Mouse (Mus musculus) hindbrain, embryonic 11.5 days (tissue): ENCODE data around the gene Mindy2. TPM values are rescaled to one million over a fixed set of nuclear protein-coding genes. Genes with fewer than 3 reads are reported as not detected.

Experiments used
- ATAC-seq: fragments of 200-750 bp; cut with Nextera tagmentation; 2 replicates; pipeline ENCODE4 v1.8.0; 2017; ENCODE audit warnings: mild to moderate bottlenecking, moderate TSS enrichment, moderate library complexity; ENCODE audit not compliant: low FRiP score
- DNase-seq: peaks from one replicate; pipeline ENCODE4 v3.0.0-alpha.2; 2015; ENCODE audit warnings: low spot score
- H3K27ac ChIP-seq: fragments of 300-500 bp; sonication (generic); 2 replicates; pipeline ENCODE4 v1.5.1; 2014; ENCODE audit warnings: mild to moderate bottlenecking, low read depth, low read length
- H3K27me3 ChIP-seq: fragments of 300-500 bp; sonication (generic); 2 replicates; pipeline ENCODE4 v1.6.1; 2014; ENCODE audit warnings: mild to moderate bottlenecking, low read length, moderate library complexity, mixed read lengths; ENCODE audit not compliant: control insufficient read depth, insufficient read depth
- H3K36me3 ChIP-seq: fragments of 300-500 bp; sonication (generic); 2 replicates; pipeline ENCODE4 v1.6.1; 2014; ENCODE audit warnings: mild to moderate bottlenecking, low read length, moderate library complexity, mixed read lengths; ENCODE audit not compliant: control insufficient read depth, insufficient read depth
- H3K4me1 ChIP-seq: fragments of 300-500 bp; sonication (generic); replicated peaks from 2 replicates; pipeline ENCODE4 v1.6.1; 2014; ENCODE audit warnings: low read length, mixed read lengths; ENCODE audit not compliant: control insufficient read depth, insufficient read depth
- H3K4me2 ChIP-seq: fragments of 300-500 bp; sonication (generic); replicated peaks from 2 replicates; pipeline ENCODE4 v1.6.1; 2014; ENCODE audit warnings: mild to moderate bottlenecking, low read depth, low read length
- H3K4me3 ChIP-seq: fragments of 300-500 bp; sonication (generic); 2 replicates; pipeline ENCODE4 v1.5.1; 2014; ENCODE audit warnings: low read depth, low read length
- H3K9ac ChIP-seq: fragments of 300-500 bp; sonication (generic); 2 replicates; pipeline ENCODE4 v1.6.1; 2014; ENCODE audit warnings: low read depth, low read length
- H3K9me3 ChIP-seq: fragments of 300-500 bp; sonication (generic); 2 replicates; pipeline ENCODE4 v1.6.1; 2016; ENCODE audit warnings: low read length; ENCODE audit not compliant: control insufficient read depth
- WGBS: fragments of 180-500 bp; shearing (Covaris S2); extraction: QIAGEN DNeasy Blood & Tissue Kit; methylation state at CpG from one replicate; pipeline ENCODE4 v1.1.7; 2014; 5-methylcytosine and 5-hydroxymethylcytosine counted together
- polyA plus RNA-seq: library from polyadenylated mRNA; unstranded; fragments of >200 nt; fragmentation: Nextera tagmentation; extraction: Ambion mirVana; gene quantifications from 2 replicates; pipeline ENCODE4 v1.2.1, GENCODE M21; 2014

Gene Mindy2
- polyA plus RNA-seq, 1 experiment from 2014 or later, result 11.1 TPM

DNA sequence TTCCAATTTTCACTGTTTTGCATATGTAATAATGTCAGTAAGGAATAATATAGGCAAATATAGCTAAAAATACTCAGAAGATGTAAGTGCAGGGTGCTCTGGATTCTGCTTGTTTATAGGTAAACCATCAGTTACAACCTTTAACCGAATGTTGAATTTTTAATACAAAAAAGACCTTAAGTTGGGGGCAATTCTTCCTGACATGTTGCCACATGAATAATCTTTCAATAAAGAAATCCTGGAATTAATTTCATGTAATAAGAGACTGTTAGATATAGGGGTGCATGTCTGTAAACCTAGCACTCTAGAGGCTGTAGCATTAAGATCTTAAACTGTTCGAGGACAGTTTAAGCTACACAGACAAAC is 1.2 kb downstream of the Mindy2 start:
- peak overlapping the region; percentile 88 for H3K4me3 ChIP-seq
- peak overlapping the region; percentile 85; the same call in 1 of the 2 replicates for H3K9ac ChIP-seq
- no peaks in the 10 kb centered on the region for H3K27me3 ChIP-seq
- H3K27ac ChIP-seq, result no peak overlapping the region
- ATAC-seq (no peak), DNase-seq (no peak)
- peak overlapping the region; percentile 89 for H3K4me2 ChIP-seq
- no peaks in the 10 kb centered on the region for H3K4me1 ChIP-seq
- H3K36me3 ChIP-seq, result no peaks in the 10 kb centered on the region
- no peaks in the 10 kb centered on the region for H3K9me3 ChIP-seq
- WGBS, result 40% methylated on average over 2 of the region's 2 CpGs

DNA sequence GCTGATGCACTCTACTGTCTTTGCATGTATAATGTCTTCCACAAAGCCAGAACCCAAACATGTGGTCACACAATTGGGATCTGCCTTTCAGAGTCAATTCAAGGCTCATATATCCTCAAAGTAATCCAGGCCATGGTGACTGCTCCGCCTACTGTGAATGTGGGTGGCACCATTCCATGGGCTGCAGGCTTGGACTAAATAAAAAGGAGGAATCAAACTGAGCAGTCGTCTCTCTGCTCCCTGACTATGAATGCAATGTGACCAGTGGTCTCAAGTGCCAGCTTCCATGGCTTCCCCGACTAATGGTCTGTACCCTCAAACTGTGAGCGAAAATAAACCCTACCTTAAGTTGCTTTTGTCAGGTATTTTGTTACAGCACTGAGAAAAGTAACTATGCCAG is 2.5 kb downstream of the Mindy2 start:
- no peaks in the 10 kb centered on the region for H3K4me1 ChIP-seq

DNA sequence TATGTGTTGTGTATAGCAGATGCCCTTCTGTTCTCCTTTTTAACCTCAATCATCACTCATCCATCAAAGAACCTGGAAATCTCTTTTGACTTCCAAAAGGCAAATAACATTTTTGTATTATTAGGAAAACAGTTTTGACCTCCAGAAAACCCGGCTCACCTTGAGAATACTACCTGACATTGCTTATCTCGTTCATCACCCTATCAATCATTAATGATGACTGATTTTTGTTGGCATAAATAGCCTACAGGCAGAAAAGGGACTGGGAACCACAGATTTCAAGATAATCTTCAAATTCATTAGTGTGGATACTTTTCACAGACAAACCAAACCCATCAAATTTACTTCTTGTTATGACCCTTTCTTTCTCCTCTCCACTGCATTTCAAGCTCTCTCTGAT is 3.1 kb downstream of the Mindy2 start:
- H3K27me3 ChIP-seq, result no peaks in the 10 kb centered on the region
- no peak overlapping the region for H3K4me3 ChIP-seq
- ATAC-seq, result no peak
- H3K27ac ChIP-seq, result no peak overlapping the region
- no peaks in the 10 kb centered on the region for H3K36me3 ChIP-seq
- 85% methylated on average over 2 of the region's 2 CpGs for WGBS
- DNase-seq, result no peak
- no peak overlapping the region for H3K9ac ChIP-seq
- H3K4me2 ChIP-seq, result peak overlapping the region; percentile 8; the same call in 1 of the 2 replicates
- H3K4me1 ChIP-seq, result no peaks in the 10 kb centered on the region
- no peaks in the 10 kb centered on the region for H3K9me3 ChIP-seq

More for the DNA sequence above, 2.5 kb downstream of the Mindy2 start:
- no peak overlapping the region for H3K27ac ChIP-seq
- no peak overlapping the region for H3K4me3 ChIP-seq
- H3K27me3 ChIP-seq, result no peaks in the 10 kb centered on the region
- no peaks in the 10 kb centered on the region for H3K36me3 ChIP-seq
- DNase-seq (no peak), ATAC-seq (no peak)
- H3K9me3 ChIP-seq, result no peaks in the 10 kb centered on the region
- 68% methylated on average over 4 of the region's 4 CpGs for WGBS
- peak overlapping the region; percentile 8; the same call in 1 of the 2 replicates for H3K4me2 ChIP-seq
- no peak overlapping the region for H3K9ac ChIP-seq

DNA sequence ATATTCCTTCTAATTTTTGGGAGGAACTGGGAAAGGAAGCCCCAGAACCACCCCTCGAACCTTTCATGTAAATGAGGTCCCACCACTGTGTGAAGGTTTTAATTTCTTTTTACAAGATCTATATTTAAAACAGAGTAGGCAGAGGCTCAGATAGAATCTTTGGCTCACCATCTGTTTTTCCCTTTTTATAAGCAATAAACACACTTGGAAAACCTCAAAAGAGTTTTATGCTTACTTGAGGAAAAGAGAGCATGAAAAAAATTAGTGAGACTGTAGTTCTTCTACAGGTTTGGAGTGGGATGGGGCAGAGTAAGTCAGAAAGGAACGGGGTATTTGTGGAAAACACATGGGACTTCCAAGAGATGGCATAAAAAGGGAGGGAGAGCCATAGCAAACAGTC is 4.8 kb downstream of the Mindy2 start:
- WGBS, result 84% methylated on average over 2 of the region's 2 CpGs
- Histone ChIP-seq H3K36me3 (no peaks in the 10 kb centered on the region), H3K4me2 (no peak overlapping the region), H3K27ac (no peak overlapping the region), H3K9ac (no peak overlapping the region), H3K27me3 (no peaks in the 10 kb centered on the region), H3K9me3 (no peaks in the 10 kb centered on the region), H3K4me1 (no peaks in the 10 kb centered on the region), H3K4me3 (no peak overlapping the region)
- no peak for ATAC-seq
- no peak for DNase-seq

DNA sequence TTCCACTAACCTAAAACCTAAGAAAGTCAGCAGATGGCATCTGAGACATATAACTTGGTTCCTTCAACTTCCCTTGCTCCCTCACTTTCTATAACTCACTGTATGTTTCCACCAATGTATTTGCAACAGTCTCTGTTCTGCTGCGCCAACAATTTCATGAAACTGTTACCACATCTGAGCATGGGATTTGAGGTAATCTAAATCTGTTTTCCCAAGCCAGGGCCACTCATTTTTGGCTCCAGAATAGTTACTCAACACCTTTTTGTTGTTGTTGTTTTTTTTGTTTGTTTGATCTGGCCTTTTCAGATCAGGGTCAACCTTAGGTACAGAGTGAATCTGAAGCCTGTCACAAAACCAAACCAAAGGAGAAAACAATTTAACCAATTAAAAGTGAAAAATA is 6.0 kb downstream of the Mindy2 start:
- Histone ChIP-seq H3K9ac (no peak overlapping the region), H3K4me1 (no peaks in the 10 kb centered on the region), H3K27me3 (no peaks in the 10 kb centered on the region), H3K4me2 (no peak overlapping the region), H3K27ac (no peak overlapping the region), H3K9me3 (no peaks in the 10 kb centered on the region), H3K36me3 (no peaks in the 10 kb centered on the region), H3K4me3 (no peak overlapping the region)
- DNase-seq, result no peak
- no peak for ATAC-seq
- 95% methylated on average over 1 of the region's 1 CpGs for whole genome bisulfite sequencing

DNA sequence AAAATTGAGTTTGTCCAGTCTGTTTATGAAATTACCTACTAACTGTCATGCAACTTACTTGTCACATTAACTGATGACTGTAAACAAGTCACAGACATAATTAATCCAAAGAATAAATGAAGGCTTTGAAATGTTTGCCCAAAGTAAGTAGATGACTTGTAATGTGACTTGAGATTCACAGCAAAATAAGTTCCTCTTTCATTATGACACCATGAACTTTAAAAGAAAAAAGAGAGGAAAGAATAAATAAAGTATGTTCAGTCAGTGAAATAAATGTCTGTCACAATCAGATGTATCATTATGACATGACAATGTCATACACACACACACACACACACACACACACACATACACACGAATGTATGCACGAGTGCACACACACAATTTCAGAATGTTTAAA is 6.7 kb downstream of the Mindy2 start:
- no peak overlapping the region for H3K9ac ChIP-seq
- H3K4me2 ChIP-seq, result no peak overlapping the region
- H3K9me3 ChIP-seq, result no peaks in the 10 kb centered on the region
- H3K36me3 ChIP-seq, result no peaks in the 10 kb centered on the region
- no peaks in the 10 kb centered on the region for H3K27me3 ChIP-seq
- no peak overlapping the region for H3K27ac ChIP-seq
- WGBS, result 89% methylated on average over 2 of the region's 2 CpGs
- no peak for DNase-seq
- no peak overlapping the region for H3K4me3 ChIP-seq
- H3K4me1 ChIP-seq, result no peaks in the 10 kb centered on the region
- no peak for ATAC-seq

DNA sequence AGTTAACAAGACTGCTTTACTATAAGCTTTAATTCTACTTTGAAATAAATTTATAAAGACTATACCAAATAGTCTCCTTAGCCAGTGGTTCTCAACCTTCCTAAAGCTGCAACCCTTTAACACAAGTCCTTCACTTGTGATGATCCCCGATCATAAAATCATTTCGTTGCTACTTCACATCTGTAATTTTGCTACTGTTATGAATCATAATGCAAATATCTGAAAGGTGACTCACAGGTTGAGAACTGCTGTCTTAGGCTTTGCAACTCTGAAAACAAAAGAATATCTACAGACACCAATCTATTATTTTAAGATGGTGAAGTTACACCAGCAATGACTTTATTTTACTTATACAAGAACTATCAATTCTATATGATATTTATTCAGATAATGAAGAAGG is 20.2 kb downstream of the Mindy2 start:
- 84% methylated on average over 2 of the region's 2 CpGs for WGBS
- ATAC-seq (no peak), DNase-seq (no peak)
- H3K9ac ChIP-seq, result no peak overlapping the region
- no peaks in the 10 kb centered on the region for H3K9me3 ChIP-seq
- no peak overlapping the region for H3K27ac ChIP-seq
- H3K4me2 ChIP-seq, result no peak overlapping the region
- H3K36me3 ChIP-seq, result no peaks in the 10 kb centered on the region
- no peaks in the 10 kb centered on the region for H3K27me3 ChIP-seq
- H3K4me1 ChIP-seq, result no peaks in the 10 kb centered on the region
- no peak overlapping the region for H3K4me3 ChIP-seq

DNA sequence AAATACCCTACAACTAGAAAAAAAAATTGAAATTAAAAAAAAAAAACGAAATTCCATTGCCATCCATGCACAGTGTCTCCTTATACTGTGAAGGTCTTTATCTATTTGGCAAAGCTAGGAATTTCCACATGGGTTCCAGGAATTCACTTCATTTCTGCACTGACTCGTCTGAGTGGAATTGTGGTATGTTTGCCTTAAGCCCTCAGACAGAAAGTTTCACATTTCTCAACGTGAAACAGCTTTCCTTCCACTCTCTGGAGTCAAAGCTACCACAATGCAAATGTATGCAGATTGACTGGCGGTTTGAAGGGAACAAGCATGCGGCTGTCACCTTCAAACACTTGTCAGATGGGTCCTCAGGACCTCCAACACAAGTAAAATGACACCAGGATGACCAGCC is 25.3 kb downstream of the Mindy2 start:
- no peak overlapping the region for H3K4me2 ChIP-seq
- ATAC-seq, result no peak
- H3K27ac ChIP-seq, result no peak overlapping the region
- WGBS, result 32% methylated on average over 5 of the region's 5 CpGs
- DNase-seq, result peak; percentile 4
- no peak overlapping the region for H3K9ac ChIP-seq
- no peaks in the 10 kb centered on the region for H3K36me3 ChIP-seq
- H3K9me3 ChIP-seq, result no peaks in the 10 kb centered on the region
- no peak overlapping the region for H3K4me3 ChIP-seq
- no peaks in the 10 kb centered on the region for H3K27me3 ChIP-seq
- no peaks in the 10 kb centered on the region for H3K4me1 ChIP-seq

DNA sequence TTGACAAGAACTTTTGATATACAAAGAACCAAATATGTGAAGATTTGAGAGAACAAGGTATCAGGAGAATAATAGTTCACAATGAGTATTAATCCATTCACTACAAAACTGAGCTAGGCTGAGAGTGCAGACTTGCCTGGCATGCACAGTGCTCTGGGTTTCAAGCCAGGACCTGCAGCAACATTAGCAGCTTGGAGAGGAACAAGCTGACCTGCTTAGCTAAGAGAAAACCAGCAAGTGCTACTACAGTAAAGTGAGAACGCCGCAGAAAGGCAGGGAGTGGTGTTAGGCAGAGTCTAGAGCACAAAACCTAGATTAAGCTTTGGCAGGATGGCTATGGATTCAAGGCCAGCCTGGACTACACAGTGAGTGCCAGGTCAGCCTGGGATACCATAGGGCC is 27.3 kb downstream of the Mindy2 start:
- Histone ChIP-seq H3K36me3 (no peaks in the 10 kb centered on the region), H3K4me3 (no peak overlapping the region), H3K27me3 (no peaks in the 10 kb centered on the region), H3K27ac (no peak overlapping the region), H3K4me1 (no peaks in the 10 kb centered on the region), H3K9me3 (no peaks in the 10 kb centered on the region), H3K9ac (no peak overlapping the region), H3K4me2 (no peak overlapping the region)
- 83% methylated on average over 2 of the region's 2 CpGs for WGBS
- ATAC-seq, result no peak
- no peak for DNase-seq
